Mouse (Mus musculus): ENCODE data around the gene Rnf115. TPM values are rescaled to one million over a fixed set of nuclear protein-coding genes. Genes with fewer than 3 reads are reported as not detected.

Rnf115 gene
- polyA plus RNA-seq, 1 experiment from 2014 or later, result 40.4 TPM

GRCm38 (mm10) chr3:96696198-96696765, 31.2 kb upstream of the Rnf115 start, which contains the start of gene Pias3:
Gene Pias3 (plus strand): TSS chr3:96696384.
- peak within 1 kb of the TSS; percentile 72 for H3K9ac ChIP-seq

DNA sequence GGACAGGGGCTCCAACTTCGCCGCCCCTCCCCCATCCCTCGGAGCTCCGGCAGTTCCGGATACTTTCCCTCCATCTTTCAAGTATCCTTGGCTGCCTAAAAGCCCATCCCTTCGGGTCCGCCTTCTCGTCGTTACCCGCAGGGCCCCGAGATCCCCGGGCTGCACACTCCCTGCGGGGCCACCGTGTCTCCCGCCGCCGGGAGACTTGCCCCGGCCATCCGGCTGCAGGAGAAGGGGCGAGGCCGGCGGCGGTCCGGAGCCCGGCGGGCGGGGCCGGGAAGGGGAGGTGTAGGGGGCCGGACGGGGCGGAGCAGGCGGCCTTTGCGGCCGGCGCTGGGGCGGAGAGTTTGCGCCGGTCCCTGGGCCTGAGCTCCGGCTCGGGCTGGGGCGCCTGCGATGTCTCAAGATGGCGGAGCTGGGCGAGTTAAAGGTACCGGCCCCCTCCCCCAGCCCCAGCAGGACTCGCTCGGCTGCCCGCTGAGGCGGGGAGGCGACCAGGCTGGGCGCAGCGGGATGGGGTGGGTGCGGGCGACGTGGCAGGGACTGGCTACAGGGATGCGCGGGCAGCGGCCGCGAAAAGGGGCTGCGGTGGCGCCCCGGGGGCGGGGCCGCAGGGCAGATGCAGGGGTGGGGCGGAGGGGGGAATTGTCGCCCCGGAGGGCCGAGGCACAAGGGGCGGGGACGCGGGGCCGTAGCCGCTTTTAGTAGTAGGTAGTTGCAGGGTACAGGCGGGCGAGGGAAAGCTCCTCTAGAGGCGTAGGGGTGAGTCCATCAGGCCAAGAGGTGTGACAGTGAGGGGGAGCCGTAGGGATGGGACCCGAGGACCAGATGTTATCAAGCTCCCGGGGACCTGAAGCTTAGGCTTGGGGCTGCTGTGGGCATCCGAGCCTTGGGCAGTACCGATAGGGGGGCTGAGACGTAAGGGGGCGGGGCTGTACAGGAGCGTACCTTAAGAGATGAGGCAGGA, 30.4 kb upstream of the Rnf115 start:
- peak; percentile 91 for ATAC-seq (ENCODE audit: insufficient read depth, low FRiP score, low read depth)
- Histone ChIP-seq H3K9ac (peak overlapping the region; percentile 72), H3K27ac (peak overlapping the region; percentile 95), H3K4me1 (peaks cover 21% of the 10 kb centered on the region), H3K36me3 (peaks cover 20% of the 10 kb centered on the region), H3K27me3 (replicated peaks) (no peaks in the 10 kb centered on the region), H3K4me2 (peak overlapping the region; percentile 87), H3K9me3 (no peaks in the 10 kb centered on the region), H3K4me3 (replicated peaks) (peak overlapping the region; percentile 87)
- WGBS, result 0% methylated on average over 67 of the region's 85 CpGs

More at GRCm38 (mm10) chr3:96696198-96696765, 31.2 kb upstream of the Rnf115 start, which contains the start of gene Pias3:
- no peaks in the 10 kb centered on the region for H3K27me3 ChIP-seq (replicated peaks)
- H3K36me3 ChIP-seq, result peaks cover 13% of the 10 kb centered on the region; the same call in 1 of the 2 replicates
- 0% methylated on average over 35 of the region's 35 CpGs for WGBS
- H3K27ac ChIP-seq, result peak within 1 kb of the TSS; percentile 95
- H3K4me3 ChIP-seq (replicated peaks), result peak within 1 kb of the TSS; percentile 87
- peaks cover 21% of the 10 kb centered on the region for H3K4me1 ChIP-seq
- ATAC-seq (ENCODE audit: insufficient read depth, low FRiP score, low read depth), result peak; percentile 91
- H3K9me3 ChIP-seq, result no peaks in the 10 kb centered on the region
- peak within 1 kb of the TSS; percentile 87 for H3K4me2 ChIP-seq

DNA sequence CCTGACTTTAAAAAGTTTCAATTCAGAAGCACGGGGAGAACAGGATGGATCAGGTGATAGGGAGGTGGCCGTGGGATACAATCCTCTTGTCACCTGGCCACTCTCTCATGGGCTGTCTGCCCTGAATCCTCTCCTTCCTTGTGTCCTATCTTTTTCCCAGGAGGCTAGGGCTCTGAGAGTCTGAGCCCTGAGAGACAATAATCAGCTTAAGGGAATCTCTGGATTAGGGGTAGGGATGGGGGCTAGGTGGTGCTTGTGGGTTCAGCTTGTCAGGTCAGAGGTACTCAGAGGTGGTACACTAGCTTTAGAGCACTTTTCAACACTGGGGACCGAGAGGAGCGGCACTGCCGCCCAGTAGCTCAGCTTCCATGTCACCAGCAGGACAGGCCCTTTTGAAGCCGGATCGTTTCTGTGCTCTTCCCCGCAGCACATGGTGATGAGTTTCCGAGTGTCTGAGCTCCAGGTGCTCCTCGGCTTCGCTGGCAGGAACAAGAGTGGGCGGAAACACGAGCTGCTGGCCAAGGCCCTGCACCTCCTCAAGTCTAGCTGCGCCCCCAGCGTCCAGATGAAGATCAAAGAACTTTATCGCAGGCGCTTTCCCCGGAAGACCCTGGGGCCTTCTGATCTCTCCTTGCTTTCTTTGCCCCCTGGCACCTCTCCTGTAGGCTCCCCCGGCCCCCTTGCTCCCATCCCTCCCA, 28.3 kb upstream of the Rnf115 start:
- Histone ChIP-seq H3K27me3 (replicated peaks) (no peaks in the 10 kb centered on the region), H3K4me3 (replicated peaks) (no peak overlapping the region), H3K4me2 (no peak overlapping the region), H3K9me3 (no peaks in the 10 kb centered on the region), H3K27ac (no peak overlapping the region), H3K9ac (no peak overlapping the region; the same call in 1 of the 2 replicates), H3K36me3 (peaks cover 36% of the 10 kb centered on the region), H3K4me1 (peaks cover 21% of the 10 kb centered on the region)
- 53% methylated on average over 19 of the region's 19 CpGs for WGBS
- ATAC-seq (ENCODE audit: insufficient read depth, low FRiP score, low read depth), result no peak

- Histone ChIP-seq H3K9me3 (no peaks in the 10 kb centered on the region), H3K36me3 (peaks cover 46% of the 10 kb centered on the region), H3K4me1 (peaks cover 21% of the 10 kb centered on the region), H3K27ac (no peak overlapping the region), H3K4me2 (no peak overlapping the region), H3K4me3 (replicated peaks) (no peak overlapping the region), H3K27me3 (replicated peaks) (no peaks in the 10 kb centered on the region), H3K9ac (no peak overlapping the region)
- ATAC-seq (ENCODE audit: insufficient read depth, low FRiP score, low read depth), result no peak
- 60% methylated on average over 7 of the region's 7 CpGs for WGBS
These were observed 27.1 kb upstream of the Rnf115 start for GRCm38 (mm10) chr3:96700376-96700775.

- H3K4me3 ChIP-seq (replicated peaks), result no peak overlapping the region
- 84% methylated on average over 4 of the region's 4 CpGs for WGBS
- no peaks in the 10 kb centered on the region for H3K9me3 ChIP-seq
- no peak overlapping the region for H3K4me2 ChIP-seq
- H3K27ac ChIP-seq, result no peak overlapping the region
- peaks cover 46% of the 10 kb centered on the region for H3K36me3 ChIP-seq
- H3K27me3 ChIP-seq (replicated peaks), result no peaks in the 10 kb centered on the region
- H3K4me1 ChIP-seq, result peaks cover 17% of the 10 kb centered on the region
- no peak overlapping the region for H3K9ac ChIP-seq
- no peak for ATAC-seq (ENCODE audit: insufficient read depth, low FRiP score, low read depth)
These were observed 26.5 kb upstream of the Rnf115 start for GRCm38 (mm10) chr3:96701003-96701402.

DNA sequence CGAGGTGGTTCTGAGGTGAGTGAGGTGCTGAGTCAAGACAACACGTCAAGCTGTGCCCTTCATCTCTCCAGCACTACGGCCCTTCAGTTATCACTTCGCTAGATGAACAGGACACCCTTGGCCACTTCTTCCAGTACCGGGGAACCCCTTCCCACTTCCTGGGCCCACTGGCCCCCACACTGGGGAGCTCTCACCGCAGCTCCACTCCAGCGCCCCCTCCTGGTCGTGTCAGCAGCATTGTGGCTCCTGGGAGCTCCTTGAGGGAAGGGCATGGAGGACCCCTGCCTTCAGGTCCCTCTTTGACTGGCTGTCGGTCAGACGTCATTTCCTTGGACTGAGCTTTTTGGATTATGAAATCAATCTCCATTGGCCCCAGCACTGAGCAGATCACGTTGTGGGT, 22.7 kb upstream of the Rnf115 start:
- no peaks in the 10 kb centered on the region for H3K27me3 ChIP-seq (replicated peaks)
- 69% methylated on average over 11 of the region's 11 CpGs for WGBS
- H3K9ac ChIP-seq, result no peak overlapping the region
- ATAC-seq (ENCODE audit: insufficient read depth, low FRiP score, low read depth), result no peak
- no peak overlapping the region for H3K4me3 ChIP-seq (replicated peaks)
- peaks cover 49% of the 10 kb centered on the region for H3K36me3 ChIP-seq
- H3K27ac ChIP-seq, result no peak overlapping the region
- H3K9me3 ChIP-seq, result no peaks in the 10 kb centered on the region
- 0 out of 2 replicates have a peak, but pooled peaks cover 10% of the 10 kb centered on the region for H3K4me1 ChIP-seq
- no peak overlapping the region for H3K4me2 ChIP-seq

GRCm38 (mm10) chr3:96706217-96706616, 21.2 kb upstream of the Rnf115 start:
- no peak for ATAC-seq (ENCODE audit: insufficient read depth, low FRiP score, low read depth)
- peaks cover 44% of the 10 kb centered on the region for H3K36me3 ChIP-seq
- WGBS, result 87% methylated on average over 11 of the region's 11 CpGs

GRCm38 (mm10) chr3:96706984-96707383, 20.5 kb upstream of the Rnf115 start:
- Histone ChIP-seq H3K9ac (no peak overlapping the region), H3K4me3 (replicated peaks) (no peak overlapping the region), H3K36me3 (peaks cover 44% of the 10 kb centered on the region), H3K4me1 (0 out of 2 replicates have a peak, but pooled peaks cover 10% of the 10 kb centered on the region), H3K27ac (no peak overlapping the region), H3K9me3 (no peaks in the 10 kb centered on the region), H3K4me2 (no peak overlapping the region), H3K27me3 (replicated peaks) (no peaks in the 10 kb centered on the region)
- WGBS, result 58% methylated on average over 7 of the region's 7 CpGs
- no peak for ATAC-seq (ENCODE audit: insufficient read depth, low FRiP score, low read depth)

More at GRCm38 (mm10) chr3:96706217-96706616, 21.2 kb upstream of the Rnf115 start:
- H3K9ac ChIP-seq, result no peak overlapping the region
- H3K27me3 ChIP-seq (replicated peaks), result no peaks in the 10 kb centered on the region
- no peak overlapping the region for H3K4me2 ChIP-seq
- H3K4me1 ChIP-seq, result 0 out of 2 replicates have a peak, but pooled peaks cover 10% of the 10 kb centered on the region
- H3K4me3 ChIP-seq (replicated peaks), result no peak overlapping the region
- H3K27ac ChIP-seq, result no peak overlapping the region
- no peaks in the 10 kb centered on the region for H3K9me3 ChIP-seq

- Histone ChIP-seq H3K9ac (peak within 1 kb of the TSS; percentile 71), H3K27ac (no peak within 1 kb of the TSS), H3K36me3 (peaks cover 48% of the 10 kb centered on the region), H3K4me1 (0 out of 2 replicates have a peak, but pooled peaks cover 10% of the 10 kb centered on the region), H3K27me3 (replicated peaks) (no peaks in the 10 kb centered on the region), H3K4me2 (peak within 1 kb of the TSS; percentile 98), H3K9me3 (no peaks in the 10 kb centered on the region), H3K4me3 (replicated peaks) (peak within 1 kb of the TSS; percentile 52)
- peak; percentile 73; the same call in 1 of the 2 replicates for ATAC-seq (ENCODE audit: insufficient read depth, low FRiP score, low read depth)
- 5% methylated on average over 42 of the region's 42 CpGs for WGBS
These were observed 19.4 kb upstream of the Rnf115 start, which contains the start of gene Nudt17 for GRCm38 (mm10) chr3:96707903-96708683. Gene Nudt17 (minus strand): TSS chr3:96708562.

GRCm38 (mm10) chr3:96708684-96709064, 18.8 kb upstream of the Rnf115 start:
- WGBS, result 53% methylated on average over 2 of the region's 2 CpGs
- no peak overlapping the region for H3K4me3 ChIP-seq (replicated peaks)
- no peak overlapping the region for H3K9ac ChIP-seq
- no peak overlapping the region for H3K27ac ChIP-seq
- peak overlapping the region; percentile 98 for H3K4me2 ChIP-seq
- ATAC-seq (ENCODE audit: insufficient read depth, low FRiP score, low read depth), result no peak
- H3K9me3 ChIP-seq, result no peaks in the 10 kb centered on the region
- 0 out of 2 replicates have a peak, but pooled peaks cover 10% of the 10 kb centered on the region for H3K4me1 ChIP-seq
- no peaks in the 10 kb centered on the region for H3K27me3 ChIP-seq (replicated peaks)
- H3K36me3 ChIP-seq, result peaks cover 48% of the 10 kb centered on the region

GRCm38 (mm10) chr3:96714286-96714685, 13.2 kb upstream of the Rnf115 start:
- no peak overlapping the region for H3K9ac ChIP-seq
- H3K27ac ChIP-seq, result no peak overlapping the region
- H3K4me1 ChIP-seq, result no peaks in the 10 kb centered on the region
- no peak for ATAC-seq (ENCODE audit: insufficient read depth, low FRiP score, low read depth)
- H3K4me3 ChIP-seq (replicated peaks), result no peak overlapping the region
- 77% methylated on average over 5 of the region's 5 CpGs for WGBS
- H3K9me3 ChIP-seq, result no peaks in the 10 kb centered on the region
- H3K36me3 ChIP-seq, result peaks cover 55% of the 10 kb centered on the region
- H3K4me2 ChIP-seq, result no peak overlapping the region
- H3K27me3 ChIP-seq (replicated peaks), result no peaks in the 10 kb centered on the region
